Mouse (Mus musculus) forebrain, embryonic 15.5 days (tissue): Measurements from ENCODE around the gene 1700123O20Rik. TPM values are rescaled to one million over a fixed set of nuclear protein-coding genes. Genes with fewer than 3 reads are reported as not detected.

Source experiments
- ATAC-seq: fragments of 200-750 bp; cut with Nextera tagmentation; replicated peaks from 2 replicates; pipeline ENCODE4 v1.8.0; 2017; ENCODE audit warnings: mild to moderate bottlenecking, moderate TSS enrichment, moderate library complexity
- H3K27ac ChIP-seq: fragments of 300-500 bp; sonication (generic); replicated peaks from 2 replicates; pipeline ENCODE4 v1.5.1; 2015; ENCODE audit warnings: mild to moderate bottlenecking, inconsistent platforms
- H3K27me3 ChIP-seq: fragments of 300-500 bp; sonication (generic); 2 replicates; pipeline ENCODE4 v1.6.1; 2015; ENCODE audit warnings: inconsistent platforms
- H3K36me3 ChIP-seq: fragments of 300-500 bp; sonication (generic); 2 replicates; pipeline ENCODE4 v1.6.1; 2015; ENCODE audit warnings: mild to moderate bottlenecking, inconsistent platforms
- H3K4me1 ChIP-seq: fragments of 300-500 bp; sonication (generic); 2 replicates; pipeline ENCODE4 v1.6.1; 2015; ENCODE audit warnings: inconsistent platforms
- H3K4me2 ChIP-seq: fragments of 300-500 bp; sonication (generic); replicated peaks from 2 replicates; pipeline ENCODE4 v1.6.1; 2015; ENCODE audit warnings: mild to moderate bottlenecking, inconsistent platforms
- H3K4me3 ChIP-seq: fragments of 300-500 bp; sonication (generic); 2 replicates; pipeline ENCODE4 v1.5.1; 2015; ENCODE audit warnings: mild to moderate bottlenecking, inconsistent platforms
- H3K9ac ChIP-seq: fragments of 300-500 bp; sonication (generic); replicated peaks from 2 replicates; pipeline ENCODE4 v1.6.1; 2015; ENCODE audit warnings: mild to moderate bottlenecking, inconsistent platforms
- H3K9me3 ChIP-seq: fragments of 300-500 bp; sonication (generic); 2 replicates; pipeline ENCODE4 v1.6.1; 2016; ENCODE audit warnings: inconsistent platforms
- WGBS: fragments of 180-500 bp; shearing (Covaris S2); methylation state at CpG from one replicate; pipeline ENCODE4 v1.1.7; 2015; ENCODE audit warnings: mixed read lengths; 5-methylcytosine and 5-hydroxymethylcytosine counted together
- microRNA-seq: library from miRNA; unstranded; fragments of <30 nt; microRNA quantifications from one replicate; pipeline ENCODE4, GENCODE M21; 2016
- polyA plus RNA-seq: library from polyadenylated mRNA; unstranded; fragments of >200 nt; fragmentation: Nextera tagmentation; extraction: Ambion mirVana; gene quantifications from 2 replicates; pipeline ENCODE4 v1.2.1, GENCODE M21; 2015

The 1700123O20Rik gene
- polyA plus RNA-seq, 1 experiment from 2014 or later, result 71.6 TPM

DNA sequence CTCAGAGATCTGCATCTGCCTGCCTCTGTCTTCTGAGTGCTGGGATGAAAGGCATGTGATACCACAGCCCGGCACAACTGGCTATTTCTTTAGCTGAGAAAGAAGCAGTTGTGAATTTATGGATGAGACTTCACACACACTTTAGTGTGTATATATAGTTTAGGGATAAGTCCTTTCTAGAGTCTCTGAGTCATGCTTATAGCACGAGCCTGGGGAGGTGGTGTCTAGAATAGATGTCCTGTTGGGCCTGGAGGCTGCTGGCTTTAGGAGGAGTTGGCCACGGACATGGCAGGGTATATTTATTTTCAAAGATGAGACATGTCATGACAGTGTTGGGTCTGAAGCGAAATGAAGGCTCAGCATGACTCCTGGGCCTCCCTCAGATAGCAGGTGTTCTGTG is 48.0 kb downstream of the 1700123O20Rik start:
- Histone ChIP-seq H3K27me3 (no peaks in the 10 kb centered on the region), H3K4me2 (no peak overlapping the region), H3K27ac (no peak overlapping the region), H3K4me3 (no peak overlapping the region), H3K36me3 (no peaks in the 10 kb centered on the region), H3K4me1 (peaks cover 23% of the 10 kb centered on the region), H3K9me3 (no peaks in the 10 kb centered on the region), H3K9ac (no peak overlapping the region)
- 76% methylated on average over 4 of the region's 4 CpGs for WGBS
- ATAC-seq, result no peak

- Histone ChIP-seq H3K9me3 (no peaks in the 10 kb centered on the region), H3K36me3 (no peaks in the 10 kb centered on the region), H3K4me2 (no peak overlapping the region), H3K27ac (no peak overlapping the region), H3K4me3 (no peak overlapping the region), H3K4me1 (peaks cover 17% of the 10 kb centered on the region; the same call in 1 of the 2 replicates), H3K27me3 (no peaks in the 10 kb centered on the region), H3K9ac (no peak overlapping the region)
- 91% methylated on average over 4 of the region's 4 CpGs for WGBS
- ATAC-seq, result no peak
Observed at GRCm38 (mm10) chr14:54735221-54735620, 49.2 kb downstream of the 1700123O20Rik start.

DNA sequence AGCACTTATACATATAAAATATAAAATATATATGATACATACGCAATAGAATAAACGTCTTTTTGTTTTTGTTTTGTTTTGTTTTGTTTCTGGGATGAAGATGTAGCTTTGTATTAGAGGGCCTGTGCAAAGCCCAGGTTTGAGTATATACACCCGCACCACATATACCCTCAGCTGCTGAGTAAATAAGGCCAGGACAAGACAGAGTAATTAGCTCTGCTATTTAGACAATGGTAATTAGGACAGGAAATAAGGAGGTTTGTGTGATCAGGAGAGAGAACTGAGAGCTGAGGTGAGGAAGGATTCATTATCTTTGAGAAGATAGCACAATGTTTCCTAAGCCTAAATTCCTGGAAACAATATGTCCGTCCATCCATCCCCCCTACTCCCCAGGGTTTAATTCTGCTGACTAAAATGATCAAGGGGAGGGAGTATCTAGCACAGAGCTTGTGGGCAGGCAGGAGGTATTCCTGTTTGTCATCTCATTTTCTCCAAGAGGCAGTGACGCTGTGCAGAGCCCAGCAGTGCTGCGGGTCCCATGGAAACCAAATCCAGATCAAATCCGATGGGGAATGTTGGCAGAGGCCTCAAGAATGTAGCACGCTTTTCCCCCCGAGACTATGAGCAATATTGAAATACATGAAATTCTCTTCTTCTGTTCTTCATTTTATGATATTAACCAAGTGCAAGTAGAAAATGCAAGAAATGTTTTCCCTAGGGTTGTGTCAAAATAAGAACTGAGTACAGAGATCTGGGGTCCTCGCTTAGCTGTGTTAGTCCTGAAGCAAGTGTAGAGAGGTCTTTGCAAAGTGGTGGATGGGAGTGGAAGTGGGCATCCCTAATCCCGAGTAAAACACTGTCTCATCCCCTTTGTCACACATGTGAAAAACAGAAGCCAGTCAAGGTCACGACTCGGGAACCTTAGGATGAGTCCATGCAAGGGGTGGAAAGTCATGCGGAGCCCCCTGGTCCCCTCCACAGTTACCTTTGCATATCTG is 50.8 kb downstream of the 1700123O20Rik start:
- WGBS, result 48% methylated on average over 14 of the region's 14 CpGs

GRCm38 (mm10) chr14:54737634-54738033 is 51.6 kb downstream of the 1700123O20Rik start:
- Histone ChIP-seq H3K27ac (peak overlapping the region; percentile 34; the same call in 1 of the 2 replicates), H3K36me3 (no peaks in the 10 kb centered on the region), H3K4me3 (no peak overlapping the region), H3K27me3 (no peaks in the 10 kb centered on the region), H3K9ac (no peak overlapping the region), H3K4me2 (no peak overlapping the region), H3K4me1 (peaks cover 14% of the 10 kb centered on the region; the same call in 1 of the 2 replicates), H3K9me3 (no peaks in the 10 kb centered on the region)
- no peak for ATAC-seq
- 46% methylated on average over 10 of the region's 10 CpGs for WGBS

More for the DNA sequence above, 50.8 kb downstream of the 1700123O20Rik start:
- Histone ChIP-seq H3K4me3 (no peak overlapping the region), H3K36me3 (no peaks in the 10 kb centered on the region), H3K27ac (peak overlapping the region; percentile 34; the same call in 1 of the 2 replicates), H3K4me2 (no peak overlapping the region), H3K9ac (no peak overlapping the region), H3K4me1 (peaks cover 14% of the 10 kb centered on the region; the same call in 1 of the 2 replicates), H3K9me3 (no peaks in the 10 kb centered on the region), H3K27me3 (no peaks in the 10 kb centered on the region)
- ATAC-seq, result peak; percentile 74

Small RNA genes within 50 kb of the gene (microRNA-seq; reads per million reads assigned to microRNA genes)
- gene Mir6948, result 1.1 reads per million

Other genes starting within 250 kb of the 1700123O20Rik start
- gene Lrp10, start 222.1 kb upstream of the 1700123O20Rik start, polyA plus RNA-seq, result 32.5 and 33.9 TPM in 2 replicates
- gene Rem2, start 210.1 kb upstream of the 1700123O20Rik start, polyA plus RNA-seq, result 22.9 and 23.8 TPM in 2 replicates
- gene Prmt5, start 168.7 kb upstream of the 1700123O20Rik start, polyA plus RNA-seq, result 101 and 102 TPM in 2 replicates
- gene Haus4, start 131.6 kb upstream of the 1700123O20Rik start, polyA plus RNA-seq, result 29.6 and 31.6 TPM in 2 replicates
- gene Ajuba, start 108.7 kb upstream of the 1700123O20Rik start, polyA plus RNA-seq, result 11.1 and 13.1 TPM in 2 replicates
- 8.0 and 8.9 TPM in 2 replicates for gene 4931414P19Rik, start 80.2 kb upstream of the 1700123O20Rik start, polyA plus RNA-seq
- 430 and 444 TPM in 2 replicates for gene Psmb5, start 68.2 kb upstream of the 1700123O20Rik start, polyA plus RNA-seq
- 0.15 TPM in 1 of 2 replicates, not detected in the other for gene Psmb11, start 64.8 kb upstream of the 1700123O20Rik start, polyA plus RNA-seq
- not detected in 2 replicates for gene Gm17606, start 45.3 kb upstream of the 1700123O20Rik start, polyA plus RNA-seq
- 7.6 and 8.6 TPM in 2 replicates for gene Cdh24, start 44.9 kb upstream of the 1700123O20Rik start, polyA plus RNA-seq
- 171 and 181 TPM in 2 replicates for gene Acin1, start 715 bp downstream of the 1700123O20Rik start, polyA plus RNA-seq
- gene Gm29776, start 12.6 kb downstream of the 1700123O20Rik start, polyA plus RNA-seq, result 0.23 and 0.25 TPM in 2 replicates
- gene Cebpe, start 26.0 kb downstream of the 1700123O20Rik start, polyA plus RNA-seq, result not detected in 2 replicates
- 6.4 and 8.2 TPM in 2 replicates for gene Slc7a8, start 95.7 kb downstream of the 1700123O20Rik start, polyA plus RNA-seq
- gene Rnf212b, start 127.9 kb downstream of the 1700123O20Rik start, polyA plus RNA-seq, result not detected in 2 replicates
- 11.1 and 13.5 TPM in 2 replicates for gene Homez, start 184.7 kb downstream of the 1700123O20Rik start, polyA plus RNA-seq
- gene Ppp1r3e, start 191.3 kb downstream of the 1700123O20Rik start, polyA plus RNA-seq, result 1.7 and 2.3 TPM in 2 replicates
- gene Bcl2l2, start 197.2 kb downstream of the 1700123O20Rik start, polyA plus RNA-seq, result 3.5 and 3.6 TPM in 2 replicates
- 0.14 and 0.15 TPM in 2 replicates for gene Gm20521, start 197.2 kb downstream of the 1700123O20Rik start, polyA plus RNA-seq
- gene Pabpn1, start 206.3 kb downstream of the 1700123O20Rik start, polyA plus RNA-seq, result 163 and 164 TPM in 2 replicates
- 154 and 167 TPM in 2 replicates for gene Slc22a17, start 226.9 kb downstream of the 1700123O20Rik start, polyA plus RNA-seq
- 27.6 and 30.4 TPM in 2 replicates for gene Efs, start 239.9 kb downstream of the 1700123O20Rik start, polyA plus RNA-seq
- gene Il25, start 246.5 kb downstream of the 1700123O20Rik start, polyA plus RNA-seq, result 0.27 and 0.29 TPM in 2 replicates